Comparison of ENCODE assay signal across 7 mouse cellular contexts in genomic region chr2:174331282-174332030, GRCm38 (mm10). TPM values are rescaled to one million over a fixed set of nuclear protein-coding genes. Genes with fewer than 3 reads are reported as not detected.
A peak's percentile ranks its signal among the peaks of the same experiment; 100 is the strongest.
DNase-seq lines count a peak whose midpoint lies in the region; ATAC-seq and TF ChIP-seq lines count a peak whose summit lies in the region.

No protein-coding gene starts in this region.

- no peaks in the 10 kb centered on the region for H3K27me3 ChIP-seq in megakaryocyte, embryonic 14.5 days (replicated peaks)
- no peaks in the 10 kb centered on the region for H3K27me3 ChIP-seq in embryonic facial prominence, embryonic 14.5 days (replicated peaks; ENCODE audit: control insufficient read depth, insufficient read depth, low read length)
- H3K27me3 ChIP-seq in limb, embryonic 10.5 days (ENCODE audit: low read depth, poor library complexity, severe bottlenecking) = no peaks in the 10 kb centered on the region

- H3K9me3 ChIP-seq in megakaryocyte, embryonic 14.5 days = peaks cover 9% of the 10 kb centered on the region
- H3K9me3 ChIP-seq in embryonic facial prominence, embryonic 14.5 days (ENCODE audit: control insufficient read depth, low read length) = 0 out of 2 replicates have a peak, but pooled peaks cover 5% of the 10 kb centered on the region
- 0 out of 2 replicates have a peak, but pooled peaks cover 3% of the 10 kb centered on the region for H3K9me3 ChIP-seq in limb, embryonic 10.5 days (replicated peaks)

- H3K4me3 ChIP-seq in megakaryocyte, embryonic 14.5 days (replicated peaks) = peak overlapping the region; percentile 97
- H3K4me3 ChIP-seq in embryonic facial prominence, embryonic 14.5 days (ENCODE audit: low read depth, low read length) = peak overlapping the region; percentile 95
- peak overlapping the region; percentile 98 for H3K4me3 ChIP-seq in limb, embryonic 10.5 days
- peak overlapping the region; percentile 97 for H3K4me3 ChIP-seq in olfactory bulb, adult 2 months (ENCODE audit: insufficient read depth, low read depth, low read length)

- no peak for DNase-seq in embryonic facial prominence, embryonic 14.5 days (ENCODE audit: low spot score)
- no peak for DNase-seq in limb, embryonic 10.5 days (ENCODE audit: low spot score)
- DNase-seq in layer of hippocampus, adult 8-10 months (ENCODE audit: low spot score in 2 of 2) = no peak
- no peak for DNase-seq in left cerebral cortex, postnatal 4 days

- intact Hi-C loops in left cerebral cortex, postnatal 4 days (cut with DNase I) = loop anchor here (10.0 kb wide), 1 partner anchor 133 kb away; the partner anchor contains the start of gene Atp5e

- H3K36me3 ChIP-seq in megakaryocyte, embryonic 14.5 days (replicated peaks; ENCODE audit: low read length) = peaks cover 40% of the 10 kb centered on the region
- peaks cover 16% of the 10 kb centered on the region for H3K36me3 ChIP-seq in embryonic facial prominence, embryonic 14.5 days (ENCODE audit: control insufficient read depth, insufficient read depth, low read length)
- peaks cover 43% of the 10 kb centered on the region for H3K36me3 ChIP-seq in limb, embryonic 10.5 days

- H3K4me2 ChIP-seq in embryonic facial prominence, embryonic 14.5 days (ENCODE audit: low read depth, low read length) = peak overlapping the region; percentile 58

- ATAC-seq in megakaryocyte, adult 5-6 weeks (ENCODE audit: poor library complexity, severe bottlenecking) = no peak
- ATAC-seq in embryonic facial prominence, embryonic 14.5 days (ENCODE audit: low read depth) = no peak

- no peak for TF ChIP-seq POLR2A in olfactory bulb, adult 2 months (IDR thresholded peaks at IDR 0.05; ENCODE audit: insufficient read depth, low read depth, low read length)

- H3K27ac ChIP-seq in embryonic facial prominence, embryonic 14.5 days (replicated peaks; ENCODE audit: low read depth, low read length) = peak overlapping the region; percentile 98
- peak overlapping the region; percentile 100 for H3K27ac ChIP-seq in limb, embryonic 10.5 days
- H3K27ac ChIP-seq in olfactory bulb, adult 2 months (ENCODE audit: insufficient read depth, low read depth, low read length) = no peak overlapping the region

- H3K9ac ChIP-seq in embryonic facial prominence, embryonic 14.5 days (ENCODE audit: low read depth, low read length) = peak overlapping the region; percentile 100

- peaks cover 53% of the 10 kb centered on the region for H3K4me1 ChIP-seq in megakaryocyte, embryonic 14.5 days
- peaks cover 39% of the 10 kb centered on the region for H3K4me1 ChIP-seq in embryonic facial prominence, embryonic 14.5 days (ENCODE audit: control insufficient read depth, insufficient read depth, low read length)
- H3K4me1 ChIP-seq in limb, embryonic 10.5 days = peaks cover 64% of the 10 kb centered on the region
- peaks cover 26% of the 10 kb centered on the region for H3K4me1 ChIP-seq in olfactory bulb, adult 2 months (ENCODE audit: control insufficient read depth, insufficient read depth, low read length)

- TF ChIP-seq CTCF in olfactory bulb, adult 2 months (IDR thresholded peaks at IDR 0.05; ENCODE audit: insufficient read depth, low read depth, low read length) = no peak

- 13% methylated on average over 12 of the region's 12 CpGs for WGBS in embryonic facial prominence, embryonic 14.5 days
- 36% methylated on average over 12 of the region's 12 CpGs for WGBS in limb, embryonic 10.5 days
- 14% methylated on average over 12 of the region's 12 CpGs for WGBS in olfactory bulb, adult 2 months

RNA-seq across cellular contexts. Expression of gene Gm20721, which starts 15.1 kb away (rescaled TPM):
- polyA plus RNA-seq in megakaryocyte, embryonic 14.5 days (2012; ENCODE audit: insufficient read depth, low replicate concordance) = 0.57 TPM in 1 of 2 replicates, not detected in the other
- total RNA-seq in megakaryocyte, adult 5-6 weeks (2015) = 0.21 TPM in 1 of 2 replicates, not detected in the other
- 1.5 and 3.4 TPM in 2 replicates for total RNA-seq in megakaryocyte, adult 5-6 weeks (2017)
- 15.1 and 18.1 TPM in 2 replicates for polyA plus RNA-seq in embryonic facial prominence, embryonic 14.5 days (2014; fragmentation: Nextera tagmentation; extraction: Ambion mirVana)
- polyA plus RNA-seq in limb, embryonic 10.5 days (2016; fragmentation: Nextera tagmentation; extraction: Ambion mirVana) = 14.9 and 15.2 TPM in 2 replicates
- polyA plus RNA-seq in olfactory bulb, adult 2 months (2012; ENCODE audit: insufficient read depth, insufficient read length, low replicate concordance, missing spikeins) = not detected in 2 replicates
- 1 to 10 TPM; 1.2 to 2.9 (median 1.8) TPM for total RNA-seq in layer of hippocampus, adult 8-10 months (2022)
- total RNA-seq in left cerebral cortex, postnatal 4 days (2021) = 1 to 10 TPM; 2.0 to 2.2 TPM

RNA-seq across cellular contexts. Expression of gene Gnas, which starts 47.3 kb away (rescaled TPM):
- polyA plus RNA-seq in megakaryocyte, embryonic 14.5 days (2012; ENCODE audit: insufficient read depth, low replicate concordance) = 1,157 and 1,276 TPM in 2 replicates
- 518 and 554 TPM in 2 replicates for total RNA-seq in megakaryocyte, adult 5-6 weeks (2015)
- 238 and 262 TPM in 2 replicates for total RNA-seq in megakaryocyte, adult 5-6 weeks (2017)
- 2,600 and 2,666 TPM in 2 replicates for polyA plus RNA-seq in embryonic facial prominence, embryonic 14.5 days (2014; fragmentation: Nextera tagmentation; extraction: Ambion mirVana)
- polyA plus RNA-seq in limb, embryonic 10.5 days (2016; fragmentation: Nextera tagmentation; extraction: Ambion mirVana) = 1,045 and 1,269 TPM in 2 replicates
- polyA plus RNA-seq in olfactory bulb, adult 2 months (2012; ENCODE audit: insufficient read depth, insufficient read length, low replicate concordance, missing spikeins) = 195 and 698 TPM in 2 replicates
- 1,000 to 10,000 TPM; 1,786 to 1,958 (median 1,837) TPM for total RNA-seq in layer of hippocampus, adult 8-10 months (2022)
- total RNA-seq in left cerebral cortex, postnatal 4 days (2021) = 1,000 to 10,000 TPM; 1,551 to 1,677 TPM

Comparison
In these comparisons a context has a peak if more than half of its experiments do, and no peak if none do; other contexts are left out.
1. RNA of gene Gm20721, which starts 15.1 kb away (polyA plus RNA-seq): 15.1 to 18.1 TPM in embryonic facial prominence, embryonic 14.5 days and 14.9 to 15.2 TPM in limb, embryonic 10.5 days; 0.57 TPM in megakaryocyte, embryonic 14.5 days and not detected in olfactory bulb, adult 2 months; every median in the first group is over 10 times any median in the second.
2. Peak in every context shown above with its lines, with median percentiles within 50 percentile points of each other: H3K4me3 ChIP-seq.